Mouse (Mus musculus) Muller cell, postnatal 12 days (primary cell): ENCODE results near the gene Fam83f.

Experiments used
- DNase-seq: peaks from one replicate; pipeline ENCODE4 v3.0.0-alpha.2; 2015; ENCODE audit errors: inconsistent ontology term

Fam83f gene

GRCm38 (mm10) chr15:80739972-80740371, 68.3 kb downstream of the Fam83f start:
- DNase-seq: no peak

GRCm38 (mm10) chr15:80741836-80742235, 70.2 kb downstream of the Fam83f start:
- DNase-seq: no peak

DNA sequence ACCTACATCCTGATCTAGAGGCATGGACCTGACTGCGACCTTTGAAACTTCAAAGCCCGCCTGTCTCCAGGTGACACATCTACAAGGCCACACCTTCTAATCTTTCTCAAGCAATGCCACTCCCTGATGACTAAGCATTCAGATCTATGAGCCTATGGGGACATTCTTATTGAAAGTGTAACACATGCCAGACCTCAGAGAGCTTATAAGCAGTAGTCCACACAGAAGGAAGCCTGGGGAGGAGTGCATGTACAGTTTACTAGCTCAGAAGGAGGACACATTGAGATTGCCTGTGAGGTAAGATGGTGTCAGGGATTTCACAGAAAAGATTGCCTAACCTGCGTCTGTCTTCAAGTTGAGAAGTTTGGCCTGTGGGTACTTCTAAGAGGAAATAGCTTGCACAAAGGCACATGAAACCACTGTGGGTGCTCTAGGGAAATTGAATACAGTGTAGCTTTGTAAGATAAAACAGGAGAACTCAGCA, 71.4 kb downstream of the Fam83f start:
- no peak for DNase-seq

DNA sequence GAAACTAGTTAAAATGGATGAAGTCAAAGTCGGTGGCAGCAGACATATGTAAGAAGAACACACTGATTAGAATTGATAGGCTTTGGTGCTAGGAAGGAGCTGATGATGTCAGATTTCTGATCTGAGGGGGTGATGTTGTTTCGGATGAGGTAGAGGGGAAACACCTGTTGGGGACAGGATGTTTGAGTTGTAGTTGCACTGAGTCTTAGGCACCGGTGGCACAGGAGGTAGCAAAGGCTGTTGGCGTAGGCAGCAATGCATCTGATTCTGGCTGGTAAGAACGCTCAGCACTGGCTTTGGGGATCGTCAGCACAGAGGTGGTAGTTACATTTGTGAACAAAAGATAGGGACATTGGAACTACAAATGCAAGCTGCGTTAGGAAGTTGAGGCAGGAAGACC, 72.0 kb downstream of the Fam83f start:
- no peak for DNase-seq

DNA sequence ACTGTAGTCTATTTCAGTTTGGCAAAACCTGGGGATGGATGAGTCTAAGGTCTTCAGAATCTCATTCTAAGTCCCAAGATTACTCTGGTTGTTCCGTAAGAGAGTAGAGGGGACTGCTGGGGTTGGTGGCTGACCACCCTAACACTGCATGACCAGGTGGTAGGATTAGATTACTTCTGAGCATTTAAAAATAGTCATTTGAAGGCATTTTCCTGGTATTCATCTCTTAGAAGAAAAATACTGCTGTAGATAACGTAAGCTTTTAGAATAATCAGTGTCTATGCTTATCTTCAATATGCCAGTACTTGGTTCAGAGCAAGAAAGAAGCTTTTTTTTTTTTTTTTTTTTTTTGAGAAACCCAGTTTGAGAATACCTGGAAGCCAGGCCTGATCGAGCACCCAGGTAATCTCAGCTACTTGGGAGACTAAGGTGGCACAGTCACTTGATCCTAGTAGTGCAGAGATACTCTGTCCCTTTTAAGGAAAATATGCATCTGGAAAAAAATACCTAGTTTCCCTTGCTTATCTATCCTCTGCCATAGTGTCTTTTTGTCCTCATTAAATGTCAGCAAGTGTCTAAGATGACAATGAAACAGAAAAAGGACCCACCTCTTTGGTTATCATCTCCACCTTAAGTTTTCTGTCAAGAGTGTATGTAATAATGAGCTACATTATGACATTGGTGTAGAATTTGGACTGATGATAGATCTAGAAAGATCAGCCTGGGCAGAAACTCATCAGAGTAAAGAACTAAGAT, 73.2 kb downstream of the Fam83f start:
- DNase-seq: no peak

GRCm38 (mm10) chr15:80748979-80749378, 77.3 kb downstream of the Fam83f start:
- no peak for DNase-seq
